Mouse (Mus musculus) cerebellum, adult 2 months (tissue): ENCODE results near the gene Rpl35a.

ENCODE experiments used
- CTCF ChIP-seq: fragments of 200-500 bp; IDR thresholded peaks from 2 replicates; pipeline ENCODE4 v1.5.1; 2011; ENCODE audit warnings: low read depth, mild to moderate bottlenecking, control low read depth, low read length, moderate library complexity, borderline replicate concordance; ENCODE audit not compliant: insufficient read depth
- POLR2A ChIP-seq: fragments of 200-500 bp; IDR thresholded peaks from 2 replicates; pipeline ENCODE4 v1.6.1; 2011; ENCODE audit warnings: low read length, control low read depth, borderline replicate concordance; ENCODE audit not compliant: insufficient read depth

GRCm38 (mm10) chr16:33043268-33043667, 13.0 kb upstream of the Rpl35a start:
- no peak for TF ChIP-seq CTCF
- TF ChIP-seq POLR2A, result no peak
